Mouse (Mus musculus) kidney, adult 2 months (tissue): ENCODE data around the gene Col6a4. TPM values are rescaled to one million over a fixed set of nuclear protein-coding genes. Genes with fewer than 3 reads are reported as not detected.

Experiments
- DNase-seq: peaks from one replicate; pipeline ENCODE4 v3.0.0; 2021
- H3K27ac ChIP-seq: fragments of 200-500 bp; 2 replicates; pipeline ENCODE4 v1.5.1; 2012; ENCODE audit warnings: low read depth, low read length, control low read depth, inconsistent platforms; ENCODE audit not compliant: insufficient read depth
- H3K27me3 ChIP-seq: fragments of 200-500 bp; replicated peaks from 2 replicates; pipeline ENCODE4 v1.6.1; 2012; ENCODE audit warnings: mild to moderate bottlenecking, moderate library complexity, low read length, inconsistent platforms; ENCODE audit not compliant: control insufficient read depth, insufficient read depth
- H3K36me3 ChIP-seq: fragments of 200-500 bp; 2 replicates; pipeline ENCODE4 v1.6.1; 2012; ENCODE audit warnings: mild to moderate bottlenecking, moderate library complexity, low read length, inconsistent platforms; ENCODE audit not compliant: control insufficient read depth, insufficient read depth
- H3K4me1 ChIP-seq: fragments of 200-500 bp; 2 replicates; pipeline ENCODE4 v1.6.1; 2011; ENCODE audit warnings: low read length; ENCODE audit not compliant: control insufficient read depth, insufficient read depth
- H3K4me3 ChIP-seq: fragments of 200-500 bp; 2 replicates; pipeline ENCODE4 v1.5.1; 2011; ENCODE audit warnings: mild to moderate bottlenecking, low read depth, low read length, control low read depth; ENCODE audit not compliant: insufficient read depth
- CTCF ChIP-seq: fragments of 200-500 bp; conservative IDR thresholded peaks from 2 replicates; pipeline ENCODE4 v1.5.1; 2011; ENCODE audit warnings: low read depth, mild to moderate bottlenecking, control low read depth, low read length, moderate library complexity, mixed read lengths; ENCODE audit not compliant: insufficient read depth, insufficient read length
- POLR2A ChIP-seq: fragments of 200-500 bp; IDR thresholded peaks from one replicate; pipeline ENCODE4 v1.6.1; 2011; ENCODE audit warnings: low read depth, low read length, control low read depth
- WGBS: fragments of 180-500 bp; shearing (Covaris S2); methylation state at CpG from one replicate; pipeline ENCODE4 v1.1.7; 2018; 5-methylcytosine and 5-hydroxymethylcytosine counted together
- polyA plus RNA-seq: library from polyadenylated mRNA; depleted of rRNA; stranded (reverse); fragments of >200 nt; gene quantifications from 2 replicates; pipeline ENCODE4 v1.2.3, GENCODE M21; 2012

The Col6a4 gene
- polyA plus RNA-seq, 1 experiment = 0.59 TPM

GRCm38 (mm10) chr9:106129072-106129471 lies 32.5 kb upstream of the Col6a4 start:
- 76% methylated on average over 2 of the region's 2 CpGs for WGBS
- Histone ChIP-seq H3K27me3 (no peaks in the 10 kb centered on the region), H3K4me1 (no peaks in the 10 kb centered on the region), H3K4me3 (no peak overlapping the region), H3K27ac (no peak overlapping the region), H3K36me3 (no peaks in the 10 kb centered on the region)
- TF ChIP-seq CTCF (no peak), POLR2A (no peak)
- no peak for DNase-seq

GRCm38 (mm10) chr9:106126786-106127251 lies 30.2 kb upstream of the Col6a4 start:
- 73% methylated on average over 2 of the region's 2 CpGs for WGBS
- Histone ChIP-seq H3K4me3 (no peak overlapping the region), H3K27ac (no peak overlapping the region), H3K36me3 (no peaks in the 10 kb centered on the region), H3K4me1 (no peaks in the 10 kb centered on the region), H3K27me3 (no peaks in the 10 kb centered on the region)
- no peak for TF ChIP-seq POLR2A
- DNase-seq = no peak

GRCm38 (mm10) chr9:106123599-106123998 lies 27.0 kb upstream of the Col6a4 start:
- TF ChIP-seq POLR2A (no peak), CTCF (peak; percentile 79)
- Histone ChIP-seq H3K36me3 (no peaks in the 10 kb centered on the region), H3K4me3 (no peak overlapping the region), H3K27ac (no peak overlapping the region), H3K4me1 (no peaks in the 10 kb centered on the region), H3K27me3 (no peaks in the 10 kb centered on the region)
- DNase-seq = peak; percentile 52
- 46% methylated on average over 4 of the region's 4 CpGs for WGBS

GRCm38 (mm10) chr9:106119075-106119474 lies 22.5 kb upstream of the Col6a4 start:
- TF ChIP-seq POLR2A (no peak), CTCF (no peak)
- Histone ChIP-seq H3K36me3 (no peaks in the 10 kb centered on the region), H3K27ac (no peak overlapping the region), H3K4me1 (no peaks in the 10 kb centered on the region), H3K4me3 (no peak overlapping the region), H3K27me3 (no peaks in the 10 kb centered on the region)
- 80% methylated on average over 9 of the region's 9 CpGs for WGBS
- no peak for DNase-seq

- no peaks in the 10 kb centered on the region for H3K27me3 ChIP-seq
- 37% methylated on average over 13 of the region's 13 CpGs for WGBS
- DNase-seq = no peak
- no peak overlapping the region for H3K4me3 ChIP-seq
- no peak overlapping the region for H3K27ac ChIP-seq
- TF ChIP-seq CTCF (no peak), POLR2A (no peak)
- no peaks in the 10 kb centered on the region for H3K36me3 ChIP-seq
- no peaks in the 10 kb centered on the region for H3K4me1 ChIP-seq
Measured at GRCm38 (mm10) chr9:106115801-106116424, 19.3 kb upstream of the Col6a4 start.

GRCm38 (mm10) chr9:106112770-106113423 lies 16.3 kb upstream of the Col6a4 start:
- no peaks in the 10 kb centered on the region for H3K36me3 ChIP-seq
- H3K27ac ChIP-seq = no peak overlapping the region
- WGBS = 30% methylated on average over 10 of the region's 10 CpGs
- peak; percentile 67 for DNase-seq
- no peaks in the 10 kb centered on the region for H3K27me3 ChIP-seq
- no peaks in the 10 kb centered on the region for H3K4me1 ChIP-seq
- no peak overlapping the region for H3K4me3 ChIP-seq
- TF ChIP-seq POLR2A (no peak), CTCF (peak; percentile 96)

- H3K4me3 ChIP-seq = no peak overlapping the region
- no peaks in the 10 kb centered on the region for H3K4me1 ChIP-seq
- WGBS = 80% methylated on average over 9 of the region's 9 CpGs
- TF ChIP-seq CTCF (no peak), POLR2A (no peak)
- H3K27ac ChIP-seq = no peak overlapping the region
- DNase-seq = no peak
- no peaks in the 10 kb centered on the region for H3K36me3 ChIP-seq
- no peaks in the 10 kb centered on the region for H3K27me3 ChIP-seq
Measured at GRCm38 (mm10) chr9:106106241-106106640, 9.7 kb upstream of the Col6a4 start.
